18 mouse cellular contexts compared by ENCODE assay signal in the genomic region with DNA sequence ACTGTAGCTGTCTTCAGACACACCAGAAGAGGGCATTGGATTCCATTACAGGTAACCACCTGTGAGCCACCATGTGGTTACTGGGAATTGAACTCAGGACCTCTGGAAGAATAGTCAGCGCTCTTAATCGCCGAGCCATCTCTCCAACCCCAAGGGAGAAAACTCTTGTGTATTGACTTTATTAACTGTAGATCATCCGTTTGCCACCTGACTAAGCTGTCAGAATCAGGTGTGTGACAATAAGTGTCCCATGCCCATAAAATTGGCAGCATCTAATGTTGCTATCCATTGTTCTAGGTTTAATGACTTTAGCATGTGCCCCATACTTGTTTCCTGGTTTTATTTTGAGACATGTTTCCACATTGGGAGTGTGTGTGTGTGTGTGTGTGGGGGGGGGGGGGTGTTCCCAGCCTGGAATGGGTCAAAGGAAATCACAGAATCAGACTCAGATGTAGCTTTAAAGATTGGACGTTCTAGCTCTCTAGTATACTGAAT. TPM values are rescaled to one million over a fixed set of nuclear protein-coding genes. Genes with fewer than 3 reads are reported as not detected.
A peak's percentile ranks its signal among the peaks of the same experiment; 100 is the strongest.
DNase-seq lines count a peak whose midpoint lies in the region; ATAC-seq and TF ChIP-seq lines count a peak whose summit lies in the region.
"Had no signal": no experiment of that assay in that cellular context is flagged by ENCODE, and none has a peak within 500 bp of the region (broad histone marks: within the 10 kb centered on the region; RNA-seq: fewer than 3 reads in every experiment).

No protein-coding gene starts in this region.

- 56% methylated on average over 5 of the region's 5 CpGs for WGBS in heart, embryonic 11.5 days (ENCODE audit: insufficient replicate concordance)
- 51% methylated on average over 5 of the region's 5 CpGs for WGBS in heart, embryonic 16.5 days

- no peak for DNase-seq in gastrocnemius, adult 2 months
- DNase-seq in gastrocnemius, postnatal 4 days (ENCODE audit: low spot score in 2 of 2) = no peak
- DNase-seq in heart, adult 8-10 months (ENCODE audit: low spot score) = peak; percentile 69
- peak; percentile 25 for DNase-seq in skeletal muscle tissue, adult 2 months (ENCODE audit: low read depth, low spot score)
- DNase-seq in kidney, postnatal 4 days = no peak
- DNase-seq: adrenal gland, postnatal 10 days; cerebellum, adult 11-12 months; cerebellum, adult 9-10 months; cerebellum, postnatal 25 days; gastrocnemius, postnatal 25 days; kidney, adult 8-10 months had no signal

- no peak overlapping the region for H3K4me2 ChIP-seq in heart, embryonic 11.5 days
- no peak overlapping the region for H3K4me2 ChIP-seq in heart, embryonic 16.5 days (ENCODE audit: low read depth, low read length)
- H3K4me2 ChIP-seq: embryonic facial prominence, embryonic 12.5 days; forebrain, embryonic 15.5 days; heart, embryonic 13.5 days; hindbrain, embryonic 12.5 days had no signal

- TF ChIP-seq CTCF in gastrocnemius, adult 2 months (IDR thresholded peaks at IDR 0.05) = no peak

- no peak overlapping the region for H3K4me3 ChIP-seq in gastrocnemius, adult 2 months
- no peak overlapping the region for H3K4me3 ChIP-seq in heart, embryonic 11.5 days (ENCODE audit: low read depth, low read length)
- H3K4me3 ChIP-seq in heart, embryonic 16.5 days (ENCODE audit: low read length) = no peak overlapping the region
- H3K4me3 ChIP-seq: embryonic facial prominence, embryonic 12.5 days; forebrain, embryonic 15.5 days; heart, embryonic 13.5 days; hindbrain, embryonic 12.5 days had no signal

- no peaks in the 10 kb centered on the region for H3K4me1 ChIP-seq in heart, embryonic 11.5 days (ENCODE audit: control insufficient read depth, insufficient read depth, low read length)
- H3K4me1 ChIP-seq in heart, embryonic 16.5 days (ENCODE audit: control insufficient read depth, insufficient read depth, low read length) = no peaks in the 10 kb centered on the region
- H3K4me1 ChIP-seq: embryonic facial prominence, embryonic 12.5 days; forebrain, embryonic 15.5 days; heart, embryonic 13.5 days; hindbrain, embryonic 12.5 days had no signal

- H3K36me3 ChIP-seq in heart, embryonic 11.5 days (ENCODE audit: control insufficient read depth, insufficient read depth, low read length) = no peaks in the 10 kb centered on the region
- H3K36me3 ChIP-seq in heart, embryonic 16.5 days (ENCODE audit: control insufficient read depth, insufficient read depth) = no peaks in the 10 kb centered on the region
- H3K36me3 ChIP-seq: embryonic facial prominence, embryonic 12.5 days; forebrain, embryonic 15.5 days; heart, embryonic 13.5 days; hindbrain, embryonic 12.5 days had no signal

- H3K9ac ChIP-seq in heart, embryonic 11.5 days (ENCODE audit: low read depth, low read length) = no peak overlapping the region
- H3K9ac ChIP-seq in heart, embryonic 16.5 days (ENCODE audit: low read length) = no peak overlapping the region
- H3K9ac ChIP-seq: embryonic facial prominence, embryonic 12.5 days; forebrain, embryonic 15.5 days; heart, embryonic 13.5 days; hindbrain, embryonic 12.5 days had no signal

- H3K9me3 ChIP-seq in heart, embryonic 11.5 days (replicated peaks; ENCODE audit: control insufficient read depth, low read length) = no peaks in the 10 kb centered on the region
- no peaks in the 10 kb centered on the region for H3K9me3 ChIP-seq in heart, embryonic 16.5 days (replicated peaks; ENCODE audit: control insufficient read depth, low read length)
- H3K9me3 ChIP-seq: embryonic facial prominence, embryonic 12.5 days; forebrain, embryonic 15.5 days; heart, embryonic 13.5 days; hindbrain, embryonic 12.5 days had no signal

- no peak for ATAC-seq in heart, embryonic 11.5 days (replicated peaks; ENCODE audit: insufficient number of reproducible peaks, low FRiP score, low TSS enrichment)
- no peak for ATAC-seq in heart, embryonic 16.5 days (replicated peaks; ENCODE audit: extremely low read depth, insufficient read depth, low FRiP score)
- ATAC-seq: forebrain, embryonic 15.5 days; hindbrain, embryonic 16.5 days had no signal

- peak overlapping the region; percentile 77 for H3K27ac ChIP-seq in gastrocnemius, adult 2 months
- H3K27ac ChIP-seq in heart, embryonic 11.5 days (ENCODE audit: low read depth, low read length) = no peak overlapping the region
- 0 out of 2 replicates have a peak overlapping the region, but pooled peaks have one; percentile 24 for H3K27ac ChIP-seq in heart, embryonic 16.5 days (ENCODE audit: low read length)
- H3K27ac ChIP-seq: embryonic facial prominence, embryonic 12.5 days; forebrain, embryonic 15.5 days; heart, embryonic 13.5 days; hindbrain, embryonic 12.5 days had no signal

- no peaks in the 10 kb centered on the region for H3K27me3 ChIP-seq in heart, embryonic 11.5 days (ENCODE audit: control insufficient read depth, insufficient read depth, low read length)
- H3K27me3 ChIP-seq in heart, embryonic 16.5 days (ENCODE audit: control insufficient read depth, insufficient read depth, low read length) = no peaks in the 10 kb centered on the region; the same call in 1 of the 2 replicates
- H3K27me3 ChIP-seq: embryonic facial prominence, embryonic 12.5 days; hindbrain, embryonic 12.5 days had no signal

- intact Hi-C loops in gastrocnemius, adult 2 months (cut with DNase I) = no loop called here

RNA-seq across cellular contexts. Expression of gene Zfp846, which starts 29.3 kb away (rescaled TPM):
- total RNA-seq in gastrocnemius, adult 2 months (2021) = 1 to 10 TPM; 2.6 to 3.8 TPM
- total RNA-seq in gastrocnemius, postnatal 4 days (2021) = 1 to 10 TPM; 6.9 to 7.8 TPM
- 1 to 10 TPM; 3.2 to 5.7 (median 5.1) TPM for total RNA-seq in heart, adult 8-10 months (2022)
- 9.0 and 9.8 TPM in 2 replicates for polyA plus RNA-seq in heart, embryonic 11.5 days (2014; fragmentation: Nextera tagmentation; extraction: Ambion mirVana)
- polyA plus RNA-seq in heart, embryonic 16.5 days (2015; fragmentation: Nextera tagmentation; extraction: Ambion mirVana) = 11.4 and 12.0 TPM in 2 replicates

RNA-seq across cellular contexts. Expression of gene Zfp266, which starts 30.6 kb away (rescaled TPM):
- 10 to 100 TPM; 16.6 to 18.4 TPM for total RNA-seq in gastrocnemius, adult 2 months (2021)
- total RNA-seq in gastrocnemius, postnatal 4 days (2021) = 10 to 100 TPM; 50.7 to 54.5 TPM
- total RNA-seq in heart, adult 8-10 months (2022) = 10 to 100 TPM; 20.3 to 28.4 (median 21.8) TPM
- polyA plus RNA-seq in heart, embryonic 11.5 days (2014; fragmentation: Nextera tagmentation; extraction: Ambion mirVana) = 50.7 and 56.7 TPM in 2 replicates
- polyA plus RNA-seq in heart, embryonic 16.5 days (2015; fragmentation: Nextera tagmentation; extraction: Ambion mirVana) = 46.1 and 46.2 TPM in 2 replicates

RNA-seq across cellular contexts. Expression of gene Zfp426, which starts 59.3 kb away (rescaled TPM):
- total RNA-seq in gastrocnemius, adult 2 months (2021) = 10 to 100 TPM in 1 of 2 experiments, 1 to 10 TPM in 1; 8.5 to 10.2 TPM
- total RNA-seq in gastrocnemius, postnatal 4 days (2021) = 10 to 100 TPM; 15.9 to 19.6 TPM
- 10 to 100 TPM in 2 of 4 experiments, 1 to 10 TPM in 2; 9.3 to 11.2 (median 9.9) TPM for total RNA-seq in heart, adult 8-10 months (2022)
- 16.4 and 17.1 TPM in 2 replicates for polyA plus RNA-seq in heart, embryonic 11.5 days (2014; fragmentation: Nextera tagmentation; extraction: Ambion mirVana)
- polyA plus RNA-seq in heart, embryonic 16.5 days (2015; fragmentation: Nextera tagmentation; extraction: Ambion mirVana) = 12.6 and 14.0 TPM in 2 replicates

Comparison
In these comparisons a context has a peak if more than half of its experiments do, and no peak if none do; other contexts are left out.
1. DNase-seq: peak in heart, adult 8-10 months (single experiment) and skeletal muscle tissue, adult 2 months (single experiment); none in gastrocnemius, adult 2 months (single experiment), gastrocnemius, postnatal 4 days (0 of 2) and kidney, postnatal 4 days (0 of 2).